Mouse (Mus musculus): ENCODE data around the gene Fam189a1. TPM values are rescaled to one million over a fixed set of nuclear protein-coding genes. Genes with fewer than 3 reads are reported as not detected.

Gene Fam189a1
- polyA plus RNA-seq, 1 experiment, result 0.07 TPM

DNA sequence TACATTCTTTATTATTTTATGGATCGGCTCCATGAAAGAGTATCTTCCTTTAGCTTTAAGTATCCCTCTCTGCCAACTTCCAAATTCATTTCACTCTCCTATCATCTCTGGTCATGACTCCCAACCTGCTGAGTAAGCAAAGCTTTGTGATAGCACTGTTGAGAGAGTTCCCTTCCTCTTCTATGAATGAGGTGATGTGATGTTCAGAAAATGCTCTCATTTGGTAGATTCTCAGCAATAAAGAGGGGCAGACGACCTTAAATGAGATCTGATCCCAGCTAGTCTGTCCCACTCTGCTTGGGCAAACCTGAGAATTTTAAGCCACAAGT is 205.6 kb downstream of the Fam189a1 start:
- Histone ChIP-seq H3K4me3 (ENCODE audit: insufficient read depth, poor library complexity, severe bottlenecking) (no peak overlapping the region), H3K79me2 (ENCODE audit: control insufficient read depth, insufficient read depth) (no peaks in the 10 kb centered on the region), H3ac (ENCODE audit: control insufficient read depth, insufficient read length, low read depth) (no peak overlapping the region), H3K79me3 (ENCODE audit: low read depth) (no peaks in the 10 kb centered on the region), H3K27me3 (ENCODE audit: control insufficient read depth, insufficient read depth, insufficient read length) (peaks cover 3% of the 10 kb centered on the region), H3K36me3 (ENCODE audit: control insufficient read depth, insufficient read depth) (no peaks in the 10 kb centered on the region)
- TF ChIP-seq FOSL1 (IDR thresholded peaks at IDR 0.05; ENCODE audit: insufficient read depth, low read length, poor library complexity, severe bottlenecking) (no peak), MAX (IDR thresholded peaks at IDR 0.05) (no peak), CTCF (IDR thresholded peaks at IDR 0.05; ENCODE audit: control insufficient read depth, insufficient read depth, insufficient read length) (no peak), USF1 (IDR thresholded peaks at IDR 0.05; ENCODE audit: low read depth) (no peak), MYOG (IDR thresholded peaks at IDR 0.05; ENCODE audit: control insufficient read depth, extremely low read depth, insufficient read length) (no peak), CEBPB (IDR thresholded peaks at IDR 0.05; ENCODE audit: low read depth) (no peak), MYOD1 (IDR thresholded peaks at IDR 0.05; ENCODE audit: control insufficient read depth, insufficient read length, low read depth) (no peak)

DNA sequence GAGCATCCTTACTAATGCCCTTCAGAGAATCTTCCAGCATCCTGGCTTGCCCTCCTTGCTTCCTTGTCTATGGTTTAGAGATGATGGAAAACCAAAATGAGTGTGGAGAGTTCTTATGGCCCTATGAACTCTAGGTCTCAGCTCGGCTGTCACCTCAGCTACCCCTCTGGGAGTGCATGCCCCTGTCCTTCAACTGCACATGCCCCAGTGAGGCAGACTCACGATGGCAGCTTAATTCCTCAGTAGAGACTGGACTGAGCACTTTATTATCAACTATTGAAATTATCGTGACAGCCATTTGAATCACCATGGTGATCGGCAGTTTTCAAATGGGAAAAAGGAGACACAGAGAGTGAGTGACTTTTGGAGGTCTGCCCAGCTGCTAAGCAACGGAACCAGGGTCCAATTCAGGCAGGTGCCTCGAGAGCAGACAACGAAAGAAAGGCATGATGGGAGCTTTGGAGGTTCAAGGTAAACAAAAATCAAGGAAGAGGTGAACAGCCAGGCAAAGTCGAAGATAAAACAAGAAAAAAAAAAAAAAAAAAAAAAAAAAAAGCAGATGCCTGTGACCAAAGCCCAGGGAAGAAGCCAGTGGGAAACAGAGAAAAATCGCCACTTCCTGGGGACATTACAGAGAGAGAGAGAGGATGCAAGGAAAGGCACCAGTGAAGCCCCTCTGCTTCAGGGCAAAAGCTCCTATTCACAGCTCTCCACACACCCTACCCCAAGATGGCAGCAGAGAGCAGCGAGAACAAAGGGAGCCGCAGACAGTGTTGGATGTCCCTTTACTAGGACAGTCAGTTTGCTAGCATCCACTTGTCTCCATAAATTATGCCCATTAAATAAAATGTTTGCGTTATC is 206.2 kb downstream of the Fam189a1 start:
- Histone ChIP-seq H3K79me2 (ENCODE audit: control insufficient read depth, insufficient read depth) (no peaks in the 10 kb centered on the region), H3K27me3 (ENCODE audit: control insufficient read depth, insufficient read depth, insufficient read length) (peaks cover 3% of the 10 kb centered on the region)
- no peak for TF ChIP-seq MYOD1 (IDR thresholded peaks at IDR 0.05; ENCODE audit: control insufficient read depth, insufficient read length, low read depth)
- no peak for TF ChIP-seq CEBPB (IDR thresholded peaks at IDR 0.05; ENCODE audit: low read depth)
- no peak for TF ChIP-seq MYOG (IDR thresholded peaks at IDR 0.05; ENCODE audit: control insufficient read depth, extremely low read depth, insufficient read length)
- no peak for TF ChIP-seq FOSL1 (IDR thresholded peaks at IDR 0.05; ENCODE audit: insufficient read depth, low read length, poor library complexity, severe bottlenecking)
- TF ChIP-seq USF1 (IDR thresholded peaks at IDR 0.05; ENCODE audit: low read depth), result no peak
- TF ChIP-seq CTCF (IDR thresholded peaks at IDR 0.05; ENCODE audit: control insufficient read depth, insufficient read depth, insufficient read length), result peak; percentile 32
- no peak for TF ChIP-seq MAX (IDR thresholded peaks at IDR 0.05)

DNA sequence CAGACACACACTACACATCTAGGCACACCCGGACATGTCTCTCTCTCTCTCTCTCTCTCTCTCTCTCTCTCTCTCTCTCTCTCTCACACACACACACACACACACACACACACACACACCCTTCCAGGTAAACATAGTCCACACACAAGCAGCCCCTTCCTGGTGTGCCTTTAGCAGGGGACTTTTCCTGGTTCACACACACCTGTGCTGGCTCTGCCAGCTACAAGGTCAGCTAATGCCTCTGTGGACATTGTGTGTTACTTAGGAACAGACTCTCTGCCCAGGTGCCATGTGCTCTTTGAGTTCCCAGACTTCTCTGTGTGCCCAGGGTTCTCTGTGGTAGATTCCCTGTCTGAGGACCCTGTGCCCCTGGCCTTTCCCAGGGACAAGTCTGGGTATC is 206.9 kb downstream of the Fam189a1 start:
- Histone ChIP-seq H3K27me3 (ENCODE audit: control insufficient read depth, insufficient read depth, insufficient read length) (peaks cover 5% of the 10 kb centered on the region), H3K79me3 (ENCODE audit: low read depth) (no peaks in the 10 kb centered on the region), H3ac (ENCODE audit: control insufficient read depth, insufficient read length, low read depth) (no peak overlapping the region), H3K36me3 (ENCODE audit: control insufficient read depth, insufficient read depth) (no peaks in the 10 kb centered on the region), H3K79me2 (ENCODE audit: control insufficient read depth, insufficient read depth) (no peaks in the 10 kb centered on the region), H3K4me3 (ENCODE audit: insufficient read depth, poor library complexity, severe bottlenecking) (no peak overlapping the region)
- no peak for TF ChIP-seq CTCF (IDR thresholded peaks at IDR 0.05; ENCODE audit: control insufficient read depth, insufficient read depth, insufficient read length)
- TF ChIP-seq MYOG (IDR thresholded peaks at IDR 0.05; ENCODE audit: control insufficient read depth, extremely low read depth, insufficient read length), result no peak
- TF ChIP-seq MYOD1 (IDR thresholded peaks at IDR 0.05; ENCODE audit: control insufficient read depth, insufficient read length, low read depth), result no peak
- no peak for TF ChIP-seq CEBPB (IDR thresholded peaks at IDR 0.05; ENCODE audit: low read depth)
- TF ChIP-seq MAX (IDR thresholded peaks at IDR 0.05), result no peak
- TF ChIP-seq USF1 (IDR thresholded peaks at IDR 0.05; ENCODE audit: low read depth), result no peak
- no peak for TF ChIP-seq FOSL1 (IDR thresholded peaks at IDR 0.05; ENCODE audit: insufficient read depth, low read length, poor library complexity, severe bottlenecking)

More for the DNA sequence above, 206.2 kb downstream of the Fam189a1 start:
- Histone ChIP-seq H3K79me3 (ENCODE audit: low read depth) (no peaks in the 10 kb centered on the region), H3K36me3 (ENCODE audit: control insufficient read depth, insufficient read depth) (no peaks in the 10 kb centered on the region), H3K4me3 (ENCODE audit: insufficient read depth, poor library complexity, severe bottlenecking) (no peak overlapping the region), H3ac (ENCODE audit: control insufficient read depth, insufficient read length, low read depth) (no peak overlapping the region)

DNA sequence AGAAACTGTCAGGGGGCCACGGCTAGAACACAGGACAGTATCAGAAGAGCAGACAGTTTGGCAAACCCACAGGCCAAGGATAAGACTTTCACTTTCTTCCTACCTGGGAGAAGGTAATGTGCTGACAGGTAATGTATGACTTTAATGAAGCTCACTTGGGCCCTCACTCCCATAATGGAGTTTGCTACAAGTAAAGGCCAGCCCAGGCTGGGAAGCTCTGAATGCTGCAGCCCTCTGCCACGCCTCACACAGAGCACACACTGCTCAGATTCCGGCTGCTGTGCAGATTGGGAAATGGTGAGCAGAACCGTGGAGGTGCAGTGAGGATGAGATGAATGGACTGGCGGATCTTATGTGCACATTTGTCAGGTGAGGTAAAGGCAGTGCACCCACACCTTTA is 211.7 kb downstream of the Fam189a1 start:
- no peak overlapping the region for H3ac ChIP-seq (ENCODE audit: control insufficient read depth, insufficient read length, low read depth)
- H3K4me3 ChIP-seq (ENCODE audit: insufficient read depth, poor library complexity, severe bottlenecking), result no peak overlapping the region
- TF ChIP-seq USF1 (IDR thresholded peaks at IDR 0.05; ENCODE audit: low read depth), result no peak
- no peak for TF ChIP-seq FOSL1 (IDR thresholded peaks at IDR 0.05; ENCODE audit: insufficient read depth, low read length, poor library complexity, severe bottlenecking)
- TF ChIP-seq CEBPB (IDR thresholded peaks at IDR 0.05; ENCODE audit: low read depth), result no peak
- no peak for TF ChIP-seq MAX (IDR thresholded peaks at IDR 0.05)
- TF ChIP-seq MYOD1 (IDR thresholded peaks at IDR 0.05; ENCODE audit: control insufficient read depth, insufficient read length, low read depth), result no peak
- TF ChIP-seq CTCF (IDR thresholded peaks at IDR 0.05; ENCODE audit: control insufficient read depth, insufficient read depth, insufficient read length), result no peak
- TF ChIP-seq MYOG (IDR thresholded peaks at IDR 0.05; ENCODE audit: control insufficient read depth, extremely low read depth, insufficient read length), result no peak
- H3K27me3 ChIP-seq (ENCODE audit: control insufficient read depth, insufficient read depth, insufficient read length), result peaks cover 8% of the 10 kb centered on the region
- H3K79me2 ChIP-seq (ENCODE audit: control insufficient read depth, insufficient read depth), result no peaks in the 10 kb centered on the region
- H3K36me3 ChIP-seq (ENCODE audit: control insufficient read depth, insufficient read depth), result no peaks in the 10 kb centered on the region
- H3K79me3 ChIP-seq (ENCODE audit: low read depth), result no peaks in the 10 kb centered on the region

DNA sequence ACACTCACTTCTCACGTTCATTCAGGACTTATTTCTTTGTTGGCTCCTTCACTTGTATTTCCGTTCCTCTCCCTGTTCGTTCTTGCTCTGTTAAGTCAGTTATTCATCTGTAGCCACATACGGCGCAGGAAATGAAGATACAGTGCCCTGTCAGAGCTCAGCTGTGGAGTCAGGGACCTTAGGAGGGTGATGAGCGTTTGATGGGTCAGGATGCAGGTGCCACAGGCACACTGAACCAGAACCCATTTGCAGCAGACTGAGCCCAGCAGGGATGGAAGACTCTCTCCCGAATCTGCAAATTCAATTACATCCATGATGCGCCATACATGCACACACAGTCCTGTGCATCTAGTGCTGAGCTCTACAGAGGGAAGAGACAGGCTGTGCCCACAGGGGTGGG is 212.2 kb downstream of the Fam189a1 start:
- no peak for TF ChIP-seq FOSL1 (IDR thresholded peaks at IDR 0.05; ENCODE audit: insufficient read depth, low read length, poor library complexity, severe bottlenecking)
- H3ac ChIP-seq (ENCODE audit: control insufficient read depth, insufficient read length, low read depth), result no peak overlapping the region
- H3K27me3 ChIP-seq (ENCODE audit: control insufficient read depth, insufficient read depth, insufficient read length), result peaks cover 8% of the 10 kb centered on the region
- no peaks in the 10 kb centered on the region for H3K79me3 ChIP-seq (ENCODE audit: low read depth)
- H3K36me3 ChIP-seq (ENCODE audit: control insufficient read depth, insufficient read depth), result no peaks in the 10 kb centered on the region
- no peak overlapping the region for H3K4me3 ChIP-seq (ENCODE audit: insufficient read depth, poor library complexity, severe bottlenecking)
- H3K79me2 ChIP-seq (ENCODE audit: control insufficient read depth, insufficient read depth), result no peaks in the 10 kb centered on the region

DNA sequence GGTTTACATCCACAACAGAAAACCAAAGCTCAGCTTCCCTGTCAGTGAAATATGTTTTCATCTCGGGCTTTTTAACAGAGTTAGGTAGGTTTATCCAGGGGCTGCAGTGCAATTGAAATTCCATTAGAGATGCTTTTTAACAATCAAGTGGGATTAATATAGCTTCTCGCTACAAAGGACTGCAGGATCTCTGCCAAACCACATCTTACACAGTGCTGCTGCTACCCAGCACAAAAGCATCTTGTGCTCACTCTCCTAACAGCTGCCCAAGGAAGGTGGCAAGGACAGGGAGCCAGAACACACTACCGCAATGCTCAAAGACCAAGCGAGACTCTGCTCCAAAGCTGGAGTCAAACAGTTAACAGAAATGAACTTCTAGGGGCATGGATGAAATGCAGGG is 219.4 kb downstream of the Fam189a1 start:
- H3K36me3 ChIP-seq (ENCODE audit: control insufficient read depth, insufficient read depth), result no peaks in the 10 kb centered on the region
- no peak overlapping the region for H3ac ChIP-seq (ENCODE audit: control insufficient read depth, insufficient read length, low read depth)
- no peaks in the 10 kb centered on the region for H3K79me3 ChIP-seq (ENCODE audit: low read depth)
- no peak for TF ChIP-seq CTCF (IDR thresholded peaks at IDR 0.05; ENCODE audit: control insufficient read depth, insufficient read depth, insufficient read length)
- no peak for TF ChIP-seq CEBPB (IDR thresholded peaks at IDR 0.05; ENCODE audit: low read depth)
- no peak for TF ChIP-seq FOSL1 (IDR thresholded peaks at IDR 0.05; ENCODE audit: insufficient read depth, low read length, poor library complexity, severe bottlenecking)
- no peak for TF ChIP-seq USF1 (IDR thresholded peaks at IDR 0.05; ENCODE audit: low read depth)
- no peak for TF ChIP-seq MYOD1 (IDR thresholded peaks at IDR 0.05; ENCODE audit: control insufficient read depth, insufficient read length, low read depth)
- TF ChIP-seq MAX (IDR thresholded peaks at IDR 0.05), result no peak
- no peak for TF ChIP-seq MYOG (IDR thresholded peaks at IDR 0.05; ENCODE audit: control insufficient read depth, extremely low read depth, insufficient read length)
- no peaks in the 10 kb centered on the region for H3K79me2 ChIP-seq (ENCODE audit: control insufficient read depth, insufficient read depth)
- no peaks in the 10 kb centered on the region for H3K27me3 ChIP-seq (ENCODE audit: control insufficient read depth, insufficient read depth, insufficient read length)
- H3K4me3 ChIP-seq (ENCODE audit: insufficient read depth, poor library complexity, severe bottlenecking), result no peak overlapping the region
